Mouse (Mus musculus) yolk sac, embryonic 10.5 days (tissue): Measurements from ENCODE around the gene Rexo5.

ENCODE experiments used
- DNase-seq: peaks from one replicate; pipeline ENCODE4 v3.0.0-alpha.2; 2017; ENCODE audit warnings: low spot score

Gene Rexo5

GRCm38 (mm10) chr7:119892742-119893141, 98.9 kb downstream of the Rexo5 start:
- no peak for DNase-seq

GRCm38 (mm10) chr7:119894818-119895544, 101.2 kb downstream of the Rexo5 start:
- DNase-seq = no peak

GRCm38 (mm10) chr7:119895639-119896512, 102.1 kb downstream of the Rexo5 start, which contains the start of the genes Lyrm1 and Dcun1d3:
Gene Lyrm1, plus strand, starts transcription at chr7:119895861.
Gene Dcun1d3, minus strand, starts transcription at chr7:119896298.
- DNase-seq = peak; percentile 98

- no peak for DNase-seq
Measured at GRCm38 (mm10) chr7:119897521-119898109, 103.8 kb downstream of the Rexo5 start.

- DNase-seq = no peak
Measured at GRCm38 (mm10) chr7:119898247-119898856, 104.5 kb downstream of the Rexo5 start.
